Mouse (Mus musculus): Measurements from ENCODE around the gene Bsdc1.

DNA sequence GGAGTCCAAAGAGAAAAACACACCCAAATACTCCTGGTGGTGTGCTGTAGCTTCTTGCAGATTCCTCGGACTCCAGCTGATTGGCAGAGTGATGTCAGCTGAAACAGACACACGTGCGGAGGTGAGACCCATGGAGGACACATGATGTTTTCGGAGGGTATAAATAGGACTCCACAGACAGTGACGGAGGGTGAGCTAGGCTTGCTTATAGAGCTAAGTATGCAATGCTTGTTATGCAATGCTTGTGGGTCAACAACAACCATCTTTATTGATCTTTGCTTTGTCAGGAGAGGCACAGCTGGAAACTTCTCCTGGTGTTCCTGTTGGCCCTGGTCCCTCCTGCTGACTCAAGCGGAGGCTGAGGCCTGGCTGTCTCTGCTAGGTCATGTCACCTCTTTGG is 12.7 kb upstream of the Bsdc1 start:
- TF ChIP-seq CTCF (IDR thresholded peaks at IDR 0.05; ENCODE audit: insufficient read depth, low read length): no peak
- TF ChIP-seq POLR2A (IDR thresholded peaks at IDR 0.05; ENCODE audit: borderline replicate concordance, extremely low read depth, low read depth, low read length): no peak

Measured in lung, adult 2 months (tissue).